Mouse (Mus musculus) adrenal gland, postnatal 10 days (tissue): ENCODE data around the gene Dnah7b. TPM values are rescaled to one million over a fixed set of nuclear protein-coding genes. Genes with fewer than 3 reads are reported as not detected.
"Not testable (repeated sequence)": the region's sequence is repeated elsewhere in the genome, so short reads cannot be mapped to it uniquely, and the experiment has no call there.

Source experiments
- DNase-seq: peaks from one replicate; pipeline ENCODE4 v3.0.0; 2021; ENCODE audit warnings: mixed read lengths
- long read RNA-seq, 2 experiments: library from polyadenylated mRNA; stranded (forward); transcript quantifications; one replicate each; pipeline ENCODE4 v2.0.0; 2021
- total RNA-seq, 2 experiments: library from RNA; stranded (reverse); gene quantifications; 2 replicates each; pipeline ENCODE4 v1.2.3; 2021

The Dnah7b gene
- 1 to 10 TPM; 1.3 to 2.3 TPM for total RNA-seq
- long read RNA-seq, experiment 1, partial matches to known transcripts, result 1 of 1 reads
- long read RNA-seq, experiment 1, other reads (novel, unspliced or antisense), result 0 of 1 reads
- long read RNA-seq, experiment 2, result 0 reads

DNA sequence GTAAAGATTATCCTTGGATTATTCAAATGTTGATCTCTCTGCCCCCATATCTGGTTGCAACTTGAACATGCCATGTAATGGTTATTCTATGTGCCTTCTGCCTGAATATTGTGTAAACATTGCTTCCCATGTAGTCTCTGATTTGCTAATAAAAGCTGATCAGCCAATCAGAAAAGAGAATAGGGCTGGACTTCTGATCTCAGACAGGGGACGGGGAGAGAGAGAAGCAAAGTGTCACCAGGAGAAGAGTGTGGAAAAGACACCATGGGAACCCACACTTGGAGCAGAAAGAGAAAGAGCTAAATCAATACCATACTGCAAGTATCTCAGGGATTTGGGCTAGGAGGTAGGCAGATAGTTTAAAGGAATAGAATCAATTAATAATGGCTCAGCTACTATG, at the start of gene Dnah7b:
TSS of gene Dnah7b (plus strand) at position 301 of the 400 bp plus-strand sequence.
- DNase-seq, result no peak

DNA sequence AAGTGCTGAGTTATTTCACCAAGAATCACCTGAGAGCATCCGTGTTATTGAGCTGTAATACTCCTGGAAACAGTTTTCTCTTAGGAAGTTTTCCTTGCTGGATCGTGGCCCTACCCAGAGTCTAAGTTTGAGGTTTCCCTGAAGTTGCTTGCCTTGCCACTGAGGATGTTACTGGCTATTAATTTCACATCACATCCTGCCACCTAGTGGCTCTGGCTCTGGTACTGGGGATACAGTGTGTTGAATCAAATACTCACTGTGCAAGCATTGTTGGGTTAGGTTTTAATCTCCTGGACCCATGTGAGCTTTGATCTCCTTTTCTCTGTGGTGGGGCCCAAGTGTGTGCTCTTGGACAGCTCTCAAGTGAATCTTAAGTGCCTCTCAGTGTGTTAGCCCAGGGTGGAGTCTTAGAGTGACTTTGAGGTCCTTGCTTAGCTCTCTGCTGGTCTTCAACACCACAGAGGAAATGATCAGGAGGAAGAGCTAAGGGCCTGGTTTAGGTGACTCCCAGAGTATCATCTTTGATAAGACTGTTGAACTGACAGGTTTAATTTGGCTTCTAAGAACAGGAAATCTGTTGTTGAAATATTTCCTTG, 47.6 kb upstream of the Dnah7b start:
- DNase-seq, result peak; percentile 54

DNA sequence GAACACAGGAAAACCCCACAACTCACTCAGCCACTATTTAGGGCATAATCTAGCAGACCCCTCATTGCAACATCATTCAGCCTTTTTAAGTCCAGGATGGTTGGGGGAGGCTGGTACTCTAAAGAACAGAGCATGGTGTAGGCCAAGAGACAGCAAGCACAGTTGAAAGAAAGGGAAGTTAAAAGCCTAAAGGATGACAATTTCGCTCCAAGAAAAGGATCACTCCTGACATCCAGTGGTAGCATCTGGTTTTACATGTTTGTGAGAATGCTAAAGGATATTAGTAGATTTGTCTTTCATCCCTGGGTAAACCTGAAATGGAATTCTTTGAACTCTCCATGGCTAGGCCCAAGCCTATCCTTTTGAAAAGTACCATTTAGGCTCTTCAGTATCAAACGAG, 43.9 kb upstream of the Dnah7b start:
- DNase-seq, result peak; percentile 44

DNA sequence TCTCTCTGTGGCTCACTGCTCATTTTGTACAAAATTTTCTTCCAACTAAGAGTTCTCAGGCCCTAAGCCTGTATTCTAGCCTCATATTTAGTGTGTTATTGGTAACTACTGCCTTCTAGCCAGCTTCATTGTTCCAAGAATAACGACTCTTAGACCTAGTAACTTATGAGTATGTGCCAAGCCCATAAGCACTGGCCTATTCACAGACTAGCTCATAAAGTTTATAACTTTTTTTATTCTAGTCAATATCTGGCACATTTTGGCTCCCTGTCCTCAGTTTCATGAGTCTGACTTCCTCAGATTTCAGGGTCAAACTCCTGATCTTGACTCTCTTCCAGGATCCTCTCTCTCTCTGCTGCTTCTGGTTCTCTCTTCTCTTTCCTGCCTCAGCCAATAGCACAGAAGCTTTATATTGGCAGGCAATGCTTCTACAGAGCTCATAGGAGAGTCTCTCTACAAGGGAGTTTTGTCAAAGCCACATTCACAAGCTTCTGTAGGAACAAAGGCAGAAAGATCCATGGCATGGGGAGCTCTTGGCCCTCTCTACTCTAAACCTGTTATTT, 34.0 kb upstream of the Dnah7b start:
- no peak for DNase-seq

DNA sequence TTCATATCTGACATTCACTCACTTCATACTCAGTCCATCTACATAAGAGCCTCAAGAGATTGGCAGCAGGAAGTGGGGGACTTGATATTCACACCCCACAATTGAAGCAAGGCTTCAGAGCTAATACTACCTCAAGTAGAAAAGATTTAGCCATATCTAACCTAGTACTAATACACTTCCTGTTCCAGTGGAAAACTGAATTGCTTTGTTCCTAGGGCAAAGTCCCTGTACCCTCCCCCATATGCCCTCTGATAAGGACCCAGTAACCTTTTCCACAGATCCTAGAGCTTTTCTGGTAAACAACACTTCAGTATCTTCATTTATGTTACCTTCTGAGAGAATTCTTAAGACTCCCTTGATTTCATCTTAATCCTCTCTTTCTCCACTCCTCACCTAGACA, 17.9 kb upstream of the Dnah7b start:
- DNase-seq, result no peak

DNA sequence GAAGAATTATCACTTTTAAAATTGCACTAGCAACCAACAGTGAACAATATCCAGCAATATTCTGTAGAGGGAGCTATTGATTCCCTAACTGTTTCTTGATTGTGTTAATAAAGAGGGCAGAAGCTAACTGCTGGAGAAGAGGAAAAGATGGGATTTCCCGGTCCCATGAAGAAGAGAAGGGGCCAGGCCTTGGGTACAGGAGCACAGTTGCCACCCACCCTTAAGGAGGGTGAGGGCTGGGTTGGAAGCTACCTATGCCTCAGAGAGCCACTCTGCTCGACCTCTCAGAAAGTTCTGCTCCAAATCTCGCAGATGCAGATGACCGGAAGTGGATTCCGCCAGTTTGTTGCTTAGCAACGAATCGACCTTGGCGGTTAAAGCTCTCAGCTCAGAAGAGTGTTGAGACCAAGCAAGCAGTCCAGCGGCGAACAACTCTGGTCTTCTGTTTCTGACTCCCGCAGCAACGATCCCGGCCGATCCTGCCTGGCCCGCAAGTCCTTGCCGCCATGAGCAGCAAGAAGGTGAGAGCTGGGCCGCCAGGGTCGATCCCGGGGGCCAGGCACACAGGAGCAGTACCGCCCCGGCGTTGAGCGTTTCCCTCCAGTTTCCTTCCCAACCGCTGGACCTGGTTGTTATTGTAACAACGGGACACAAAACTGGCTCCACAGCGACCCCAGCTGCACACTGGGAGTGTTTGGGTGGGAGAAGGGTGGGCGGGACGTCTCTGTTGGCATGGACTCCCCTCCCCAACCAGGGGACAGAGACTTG, 553 bp downstream of the Dnah7b start:
- DNase-seq, result peak; percentile 81

DNA sequence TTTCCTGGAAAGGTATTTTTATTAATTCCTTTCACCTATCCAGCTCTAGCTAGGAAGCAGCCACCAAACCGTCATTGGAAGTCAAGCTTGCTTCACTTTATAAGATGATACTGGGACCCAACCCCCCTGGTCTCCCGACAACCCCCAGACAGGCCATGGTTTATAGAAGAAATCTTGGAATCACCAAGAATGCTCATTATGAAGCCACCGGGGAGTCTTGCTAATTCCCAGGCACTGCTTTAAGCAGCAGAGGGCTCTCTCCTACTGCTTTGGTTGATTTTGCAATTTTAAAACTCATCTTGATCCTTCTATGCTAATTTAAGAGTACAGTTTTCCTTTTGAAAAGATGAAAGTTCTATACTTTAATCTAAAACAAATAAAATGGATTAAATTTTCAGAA, 2.7 kb downstream of the Dnah7b start:
- not testable (repeated sequence) for DNase-seq

DNA sequence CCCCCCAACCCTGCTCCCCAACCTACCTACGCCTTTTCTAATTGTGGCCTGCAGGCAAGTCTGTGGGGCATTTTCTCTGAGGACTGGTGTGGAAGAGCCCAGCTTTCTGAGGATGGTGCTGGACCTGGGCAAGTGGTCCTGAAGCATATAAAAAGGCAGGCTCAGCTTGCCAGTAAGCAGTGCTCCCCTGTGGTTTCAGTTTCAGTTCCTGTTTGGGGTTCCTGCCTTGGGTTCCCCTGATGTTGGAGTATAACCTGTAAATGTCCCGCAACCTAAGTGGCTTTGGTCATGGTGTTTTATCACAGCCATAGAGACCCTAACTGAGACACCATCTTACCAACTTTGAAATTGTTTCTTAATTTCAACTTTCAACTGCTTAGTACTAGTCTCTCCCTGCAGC, 11.8 kb downstream of the Dnah7b start:
- no peak for DNase-seq

DNA sequence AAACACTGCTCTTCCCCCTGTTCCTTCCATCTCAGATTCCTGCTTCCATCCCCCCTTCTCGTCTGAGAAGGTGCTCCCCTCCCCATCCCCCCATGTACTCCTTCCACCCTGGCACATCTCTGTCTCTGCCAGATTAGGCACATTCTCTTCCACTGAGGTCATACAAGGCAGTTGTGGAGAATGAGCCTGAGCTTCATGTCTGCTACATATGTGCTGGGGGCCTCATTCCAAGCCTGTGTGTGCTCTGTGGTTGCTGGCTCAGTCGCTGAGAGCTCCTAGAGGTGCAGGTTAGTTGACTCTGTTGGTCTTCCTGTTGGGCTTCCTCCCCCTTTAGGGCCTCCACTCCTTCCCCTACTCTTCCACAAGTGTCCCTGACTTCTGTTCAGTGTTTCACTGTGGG, 34.4 kb downstream of the Dnah7b start:
- DNase-seq, result no peak

DNA sequence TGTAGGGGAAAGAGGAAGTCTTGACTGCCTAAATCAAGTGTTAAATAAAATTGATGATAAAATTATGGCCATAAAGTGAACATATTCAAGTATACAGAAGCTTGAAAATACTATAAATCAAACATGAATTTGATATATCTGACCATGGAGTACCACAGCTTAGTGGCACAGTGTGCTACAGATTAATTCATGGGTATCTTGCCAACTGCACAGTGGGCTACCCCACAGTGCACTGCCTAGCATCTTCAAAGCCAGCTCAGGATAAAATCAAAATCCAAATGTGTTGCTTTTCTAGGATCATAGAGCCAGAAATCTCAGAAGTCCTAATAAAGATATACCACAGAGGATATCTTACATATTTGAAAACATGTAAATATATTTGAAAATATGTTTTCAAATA, 46.5 kb downstream of the Dnah7b start:
- DNase-seq, result not testable (repeated sequence)

DNA sequence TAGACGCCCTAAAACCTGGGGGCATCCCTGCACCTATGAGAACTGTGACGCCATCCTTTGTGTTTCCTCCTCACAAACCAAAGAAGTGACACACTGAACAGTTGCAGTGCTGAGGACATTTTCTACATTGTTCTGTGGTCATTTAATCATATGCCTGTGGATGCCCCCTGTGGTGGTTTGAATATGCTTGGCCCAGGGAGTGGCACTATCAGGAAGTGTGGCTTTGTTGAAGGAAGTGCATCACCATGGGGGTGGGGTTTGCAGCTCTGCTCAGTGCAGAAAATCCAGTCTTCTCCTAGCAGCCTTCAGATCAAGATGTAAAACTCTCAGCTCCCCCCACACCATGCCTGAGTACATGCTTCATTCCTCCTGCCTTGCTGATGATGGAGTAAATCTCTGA, 51.1 kb downstream of the Dnah7b start:
- not testable (repeated sequence) for DNase-seq

DNA sequence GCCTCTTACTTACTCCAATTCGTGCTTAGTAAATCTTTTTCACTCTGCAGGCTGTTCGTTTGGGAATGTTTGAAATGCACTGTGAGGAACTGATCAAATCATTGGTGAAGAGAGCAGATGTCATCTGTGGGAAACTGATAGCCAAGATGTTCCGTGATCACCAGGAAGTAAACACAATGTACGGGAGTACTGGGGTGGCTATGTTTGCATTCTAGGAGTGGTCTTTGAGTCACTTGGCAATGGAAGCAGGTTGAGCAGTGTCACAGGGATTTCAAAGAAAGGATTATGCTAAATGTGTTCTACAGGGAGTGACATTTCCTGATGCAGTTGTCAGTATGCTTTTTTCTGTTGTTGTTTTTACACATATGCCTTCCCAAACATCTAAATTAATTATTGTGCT, 61.9 kb downstream of the Dnah7b start:
- no peak for DNase-seq

DNA sequence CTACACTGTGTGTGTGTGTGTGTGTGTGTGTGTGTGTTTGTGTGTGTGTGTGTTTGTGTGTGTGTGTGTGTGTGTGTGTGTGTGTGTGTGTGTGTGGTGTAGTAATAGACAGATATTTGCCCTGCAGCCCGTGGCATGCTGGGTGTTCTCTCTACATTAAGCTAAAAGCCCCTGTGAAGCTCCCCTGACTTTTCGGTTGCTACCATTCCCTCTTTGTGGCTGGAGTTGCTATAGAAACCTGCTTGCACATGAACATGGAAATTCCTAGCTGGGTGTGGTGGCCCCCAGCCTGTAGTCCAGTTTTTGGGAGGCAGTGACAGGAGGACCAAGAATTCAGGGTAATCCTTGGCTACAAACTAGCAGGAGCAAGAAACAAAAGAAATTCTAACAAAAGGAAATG, 130.7 kb downstream of the Dnah7b start:
- not testable (repeated sequence) for DNase-seq

DNA sequence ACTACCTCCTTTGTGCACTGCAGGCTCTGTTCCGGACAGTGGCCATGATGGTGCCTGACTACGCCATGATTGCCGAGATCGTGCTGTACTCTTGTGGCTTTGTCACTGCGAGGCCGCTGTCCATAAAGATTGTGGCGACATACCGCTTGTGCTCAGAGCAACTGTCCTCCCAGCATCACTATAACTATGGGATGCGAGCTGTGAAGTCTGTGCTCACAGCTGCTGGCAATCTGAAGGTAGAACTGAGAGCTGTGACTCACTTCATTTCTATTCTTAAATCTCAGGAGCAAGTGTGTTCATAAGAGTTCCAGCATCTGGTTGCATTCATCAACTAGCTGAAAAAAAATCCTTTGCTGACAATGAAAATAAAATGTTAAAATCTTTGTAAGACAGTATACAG, 135.1 kb downstream of the Dnah7b start:
- DNase-seq, result not testable (repeated sequence)

DNA sequence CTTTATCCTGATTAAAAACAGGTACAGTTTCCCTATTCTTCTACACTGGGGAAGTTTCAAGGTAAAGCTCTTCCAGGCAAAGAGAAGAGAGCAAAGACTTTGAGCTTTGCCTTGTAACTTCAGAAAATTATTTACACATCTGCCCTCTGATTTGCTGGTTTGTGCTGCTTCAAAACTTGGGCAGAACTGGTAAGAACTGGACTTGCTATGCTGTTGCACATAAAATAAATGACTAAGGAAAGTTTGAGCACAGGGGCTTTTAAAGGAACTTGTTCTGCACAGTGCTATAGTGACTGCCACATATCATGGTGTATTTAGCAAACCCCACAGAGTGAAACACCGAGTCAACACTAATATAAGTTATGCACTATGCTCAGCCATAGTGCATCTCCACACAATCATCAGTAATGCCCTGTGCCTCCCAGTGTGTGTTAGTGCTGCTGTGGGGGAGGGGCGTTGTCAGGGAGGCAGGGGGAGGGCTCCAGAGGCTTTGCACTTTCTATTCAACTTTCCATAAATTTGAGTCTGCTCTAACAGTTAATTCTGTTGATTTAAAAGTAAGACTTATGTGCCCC, 144.0 kb downstream of the Dnah7b start:
- not testable (repeated sequence) for DNase-seq

DNA sequence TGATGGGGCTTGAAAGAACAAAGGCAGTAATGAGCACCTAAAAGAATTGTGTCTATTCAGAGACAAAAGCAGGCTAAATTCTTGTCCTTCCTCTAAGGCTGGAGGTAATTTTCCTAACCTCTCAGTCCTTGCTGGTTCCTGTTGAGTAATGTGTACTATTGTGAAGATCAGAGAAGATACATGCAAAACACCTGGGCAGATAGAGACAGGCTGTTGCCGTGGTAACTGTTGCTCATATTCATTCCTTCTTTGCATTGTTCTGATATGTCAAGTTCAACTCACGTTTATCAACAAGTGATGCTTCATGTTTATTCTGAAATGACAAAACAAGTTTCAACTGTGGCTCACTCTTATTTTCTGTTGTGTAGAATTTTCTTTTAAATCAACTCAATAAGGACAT, 156.6 kb downstream of the Dnah7b start:
- DNase-seq, result not testable (repeated sequence)

DNA sequence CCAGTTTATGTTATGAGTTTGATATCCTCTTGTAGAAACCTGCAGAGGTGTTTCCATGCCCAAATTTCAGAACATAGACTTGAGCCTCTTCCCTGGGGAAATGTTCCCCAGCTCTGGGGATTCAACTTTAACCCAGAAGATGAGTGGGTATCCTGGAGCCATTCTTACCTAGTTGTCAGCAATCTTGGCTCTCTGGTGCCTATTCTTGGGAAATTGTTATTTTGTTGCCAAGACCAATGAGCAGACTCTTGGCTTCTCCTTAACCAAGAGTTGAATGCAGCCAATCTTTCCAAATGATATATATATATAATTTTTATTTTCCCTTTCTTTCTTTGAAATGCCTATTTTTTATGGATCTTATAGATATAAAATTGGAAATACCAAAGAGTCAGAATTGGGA, 160.0 kb downstream of the Dnah7b start:
- DNase-seq, result not testable (repeated sequence)

DNA sequence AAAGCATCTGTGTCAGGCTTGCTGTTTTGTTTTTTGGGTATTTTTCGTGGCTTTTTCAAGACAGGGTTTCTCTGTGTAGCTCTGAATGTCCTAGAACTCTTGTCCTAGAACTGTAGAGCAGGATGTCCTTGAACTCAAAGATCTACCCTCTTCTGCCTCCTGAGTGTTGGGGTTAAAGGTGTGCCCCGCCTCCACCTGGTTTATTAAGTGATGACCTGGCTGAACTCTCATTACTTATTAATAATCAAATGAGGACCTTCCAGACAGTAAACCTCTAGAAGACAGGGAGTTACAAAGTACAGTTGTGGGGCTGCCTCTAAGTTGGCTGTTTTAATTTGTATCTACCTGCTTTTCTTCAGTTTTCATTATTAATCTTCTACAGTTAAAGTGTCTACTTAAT, 202.7 kb downstream of the Dnah7b start:
- not testable (repeated sequence) for DNase-seq

DNA sequence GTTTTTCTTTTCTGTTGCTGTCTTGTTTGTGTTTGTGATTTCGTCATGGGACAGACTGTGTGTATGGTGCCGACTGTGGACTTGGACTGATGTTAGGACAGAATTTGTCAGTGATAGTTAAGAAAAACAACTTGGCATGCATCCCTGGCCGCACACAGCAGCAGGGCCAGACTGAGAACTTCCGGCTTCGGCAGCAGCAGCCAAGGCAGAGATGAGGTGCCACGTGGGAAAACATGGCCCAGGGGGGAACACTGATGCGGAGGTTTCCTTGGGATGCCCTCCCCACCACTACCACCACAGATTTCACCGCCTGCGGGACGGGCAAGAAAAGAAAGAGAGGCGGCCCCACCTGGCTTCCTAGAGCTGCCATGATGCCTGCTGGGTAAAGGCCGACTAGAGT, 205.8 kb downstream of the Dnah7b start:
- no peak for DNase-seq

DNA sequence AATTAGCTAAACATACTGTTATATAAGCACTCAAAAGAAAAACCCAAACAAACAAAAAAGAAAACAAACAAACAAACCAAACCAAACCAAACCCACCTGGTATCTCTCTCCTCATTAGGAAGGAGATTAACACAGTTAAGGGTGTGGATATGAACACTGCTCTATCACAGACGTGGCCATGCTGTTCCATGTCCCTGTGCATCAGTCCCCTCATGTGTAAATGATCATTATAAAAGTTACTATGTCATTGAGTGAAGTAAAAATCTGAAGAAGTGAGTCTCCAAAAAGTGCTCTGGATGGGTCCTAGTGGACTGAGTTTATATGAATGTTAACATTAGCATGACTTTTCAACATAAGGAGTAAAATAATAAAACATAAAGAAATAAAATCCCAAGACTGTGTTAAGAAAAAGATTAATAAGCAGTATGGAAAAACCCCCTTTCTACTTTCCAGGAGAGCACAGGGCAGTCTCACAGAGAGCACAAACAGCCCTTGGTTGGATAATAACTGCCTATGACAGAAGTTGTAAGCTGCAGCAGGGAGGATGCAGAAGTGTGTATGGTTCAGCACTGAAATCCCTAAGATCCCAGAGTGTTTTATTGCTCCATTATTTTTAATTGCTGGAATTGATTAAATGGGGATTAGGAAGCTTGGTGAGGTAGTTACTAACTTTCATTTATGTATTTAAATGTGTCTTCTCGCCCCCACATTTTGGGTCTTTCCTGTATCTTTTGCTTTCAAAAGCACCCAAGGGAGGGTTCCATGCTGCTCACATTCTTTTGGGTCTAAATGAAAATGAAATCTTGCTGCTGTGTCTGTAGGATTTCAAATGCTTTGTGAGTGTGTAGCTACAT, 212.2 kb downstream of the Dnah7b start:
- not testable (repeated sequence) for DNase-seq

DNA sequence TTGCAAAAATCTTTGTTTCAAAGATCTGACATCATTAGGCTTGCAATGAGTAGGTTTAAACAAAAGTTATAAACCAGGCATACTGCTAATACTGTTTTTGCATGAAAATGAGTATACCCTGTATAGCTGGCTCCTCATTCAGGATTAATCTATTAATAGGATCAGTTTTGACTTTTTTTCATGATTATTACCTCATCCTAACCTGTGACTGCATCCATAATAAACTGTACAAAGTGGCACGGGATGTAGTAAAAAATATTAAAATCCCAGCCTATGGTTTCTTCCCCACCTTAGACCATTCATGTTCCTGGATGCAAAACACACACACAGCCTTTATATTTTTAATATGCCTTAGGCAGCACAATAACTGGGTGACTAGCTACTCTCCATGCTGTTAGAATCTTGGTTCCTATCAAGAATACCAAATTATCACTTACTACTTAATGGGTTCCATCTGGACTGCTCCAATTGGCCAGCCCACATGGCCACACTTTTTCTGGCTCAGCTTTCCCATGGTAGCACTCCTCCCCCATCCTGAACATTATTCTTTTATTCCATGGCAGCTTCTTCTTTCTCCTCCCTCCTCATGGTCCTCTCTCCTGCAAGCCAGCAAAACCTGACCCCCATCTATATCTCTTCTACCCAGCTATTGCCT, 212.9 kb downstream of the Dnah7b start:
- DNase-seq, result not testable (repeated sequence)

DNA sequence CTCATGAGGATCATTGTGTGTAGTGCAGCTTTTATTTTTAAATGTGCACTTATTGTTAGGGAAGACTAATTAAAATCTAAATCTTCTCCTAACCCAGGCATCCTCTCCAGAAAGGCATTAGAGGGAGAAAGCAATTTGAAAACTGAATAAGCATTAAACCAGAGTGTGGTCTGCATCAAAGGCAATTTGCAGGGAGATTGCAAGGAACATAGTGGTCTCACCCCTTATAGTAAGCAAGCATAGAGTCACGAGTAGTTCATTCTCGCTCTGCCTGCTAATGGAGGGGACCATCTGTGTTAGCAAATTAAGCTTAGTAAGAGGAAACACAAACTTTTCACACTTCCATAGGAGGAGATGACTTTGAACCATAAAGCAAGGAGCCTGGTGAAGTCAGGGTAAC, 228.3 kb downstream of the Dnah7b start:
- not testable (repeated sequence) for DNase-seq
